Mouse (Mus musculus): ENCODE measurements around the gene Foxn1.

DNA sequence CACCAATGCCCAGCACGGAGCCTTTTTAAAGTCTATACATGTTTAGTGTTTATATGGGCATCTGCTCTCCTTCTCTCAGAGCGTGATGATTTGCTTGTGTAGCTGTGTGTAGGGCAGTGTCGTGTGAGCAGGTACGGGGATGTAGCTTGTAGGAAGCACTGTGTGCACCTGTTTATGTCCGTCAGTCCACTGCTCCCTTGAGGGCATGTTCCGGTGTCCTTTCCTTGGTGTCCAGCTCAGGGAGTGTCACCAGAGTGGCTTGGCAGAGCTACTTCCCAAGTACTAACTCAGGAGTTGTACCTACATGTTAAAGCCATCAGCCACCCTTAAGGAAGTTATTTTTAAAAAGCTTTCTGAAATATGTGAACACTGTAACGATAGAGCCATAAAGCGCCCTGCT, 49.3 kb downstream of the Foxn1 start:
- TF ChIP-seq POLR2A (IDR thresholded peaks at IDR 0.05; ENCODE audit: borderline replicate concordance, low read depth, low read length) (no peak), CTCF (IDR thresholded peaks at IDR 0.05; ENCODE audit: low read depth, low read length) (no peak)
